Mouse (Mus musculus) embryonic facial prominence, embryonic 15.5 days (tissue): ENCODE data around the gene Ccdc61. TPM values are rescaled to one million over a fixed set of nuclear protein-coding genes. Genes with fewer than 3 reads are reported as not detected.

Source experiments
- ATAC-seq: fragments of 200-750 bp; cut with Nextera tagmentation; 2 replicates; pipeline ENCODE4 v1.8.0; 2017; ENCODE audit warnings: low read depth, moderate TSS enrichment; ENCODE audit not compliant: insufficient number of reproducible peaks, low FRiP score, low TSS enrichment
- H3K27ac ChIP-seq: fragments of 300-500 bp; sonication (generic); replicated peaks from 2 replicates; pipeline ENCODE4 v1.5.1; 2015; ENCODE audit warnings: mild to moderate bottlenecking, inconsistent platforms
- H3K27me3 ChIP-seq: fragments of 300-500 bp; sonication (generic); 2 replicates; pipeline ENCODE4 v1.6.1; 2015; ENCODE audit warnings: inconsistent platforms
- H3K36me3 ChIP-seq: fragments of 300-500 bp; sonication (generic); 2 replicates; pipeline ENCODE4 v1.6.1; 2015; ENCODE audit warnings: mild to moderate bottlenecking, inconsistent platforms
- H3K4me1 ChIP-seq: fragments of 300-500 bp; sonication (generic); 2 replicates; pipeline ENCODE4 v1.6.1; 2015; ENCODE audit warnings: inconsistent platforms
- H3K4me2 ChIP-seq: fragments of 300-500 bp; sonication (generic); replicated peaks from 2 replicates; pipeline ENCODE4 v1.6.1; 2015; ENCODE audit warnings: mild to moderate bottlenecking, inconsistent platforms
- H3K4me3 ChIP-seq: fragments of 300-500 bp; sonication (generic); replicated peaks from 2 replicates; pipeline ENCODE4 v1.5.1; 2015; ENCODE audit warnings: mild to moderate bottlenecking, inconsistent platforms
- H3K9ac ChIP-seq: fragments of 300-500 bp; sonication (generic); 2 replicates; pipeline ENCODE4 v1.6.1; 2015; ENCODE audit warnings: inconsistent platforms
- H3K9me3 ChIP-seq: fragments of 300-500 bp; sonication (generic); replicated peaks from 2 replicates; pipeline ENCODE4 v1.6.1; 2016; ENCODE audit warnings: inconsistent platforms
- WGBS: fragments of 180-500 bp; shearing (Covaris S2); methylation state at CpG from one replicate; pipeline ENCODE4 v1.1.7; 2015; 5-methylcytosine and 5-hydroxymethylcytosine counted together
- polyA plus RNA-seq: library from polyadenylated mRNA; unstranded; fragments of >200 nt; fragmentation: Nextera tagmentation; extraction: Ambion mirVana; gene quantifications from 2 replicates; pipeline ENCODE4 v1.2.1, GENCODE M21; 2015

Gene Ccdc61
- polyA plus RNA-seq, 1 experiment from 2014 or later = 40.3 TPM

GRCm38 (mm10) chr7:18927759-18928158, 17.5 kb upstream of the Ccdc61 start:
- no peak overlapping the region for H3K4me2 ChIP-seq
- peaks cover 51% of the 10 kb centered on the region for H3K27me3 ChIP-seq
- no peak overlapping the region for H3K27ac ChIP-seq
- peaks cover 14% of the 10 kb centered on the region for H3K4me1 ChIP-seq
- no peaks in the 10 kb centered on the region for H3K9me3 ChIP-seq
- H3K36me3 ChIP-seq = no peaks in the 10 kb centered on the region
- H3K4me3 ChIP-seq = no peak overlapping the region
- 32% methylated on average over 3 of the region's 3 CpGs for WGBS
- no peak overlapping the region for H3K9ac ChIP-seq
- no peak for ATAC-seq

GRCm38 (mm10) chr7:18926911-18927310, 16.7 kb upstream of the Ccdc61 start:
- Histone ChIP-seq H3K4me2 (peak overlapping the region; percentile 94; the same call in 1 of the 2 replicates), H3K9ac (no peak overlapping the region), H3K27me3 (peaks cover 54% of the 10 kb centered on the region), H3K4me3 (peak overlapping the region; percentile 47), H3K36me3 (no peaks in the 10 kb centered on the region), H3K4me1 (peaks cover 14% of the 10 kb centered on the region), H3K9me3 (no peaks in the 10 kb centered on the region), H3K27ac (no peak overlapping the region)
- no peak for ATAC-seq
- WGBS = 48% methylated on average over 6 of the region's 6 CpGs

DNA sequence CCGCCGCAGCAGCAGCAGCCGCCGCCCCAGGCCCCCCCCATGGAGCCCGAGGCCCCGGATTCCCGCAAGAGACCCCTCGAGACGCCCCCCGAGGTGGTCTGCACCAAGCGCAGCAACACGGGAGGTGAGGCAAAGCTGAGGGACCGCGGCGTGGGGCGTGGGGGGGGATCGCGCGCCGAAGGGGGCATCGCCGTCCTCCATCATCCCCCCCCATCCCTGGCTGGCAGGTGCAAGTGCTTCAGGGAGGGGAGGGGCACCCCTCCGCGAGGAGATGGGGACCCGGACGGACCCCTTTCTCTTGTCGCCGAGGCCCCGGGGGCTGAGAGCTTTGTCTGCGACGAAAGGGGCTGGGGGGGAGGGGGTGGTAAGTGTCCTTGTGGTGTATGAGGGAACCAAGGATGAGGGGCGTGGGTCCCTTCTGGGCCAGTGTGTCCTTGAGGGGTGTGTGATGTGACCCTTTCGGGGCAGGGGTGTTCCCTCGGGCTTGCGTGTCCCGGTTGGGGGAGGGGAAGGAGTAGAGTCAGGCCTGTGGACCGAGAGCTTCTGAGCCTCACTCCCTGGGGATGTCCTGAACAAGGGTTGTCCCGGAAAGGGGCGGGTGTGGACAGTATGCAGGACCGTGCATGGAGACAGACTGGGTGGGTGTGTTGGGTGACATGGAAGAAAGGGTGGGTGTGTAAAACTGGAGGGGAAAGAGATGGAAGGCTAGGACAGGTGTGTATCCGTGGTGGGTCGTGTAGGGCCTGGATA, 16.0 kb upstream of the Ccdc61 start:
- peaks cover 15% of the 10 kb centered on the region for H3K4me1 ChIP-seq
- ATAC-seq = peak; percentile 41; the same call in 1 of the 2 replicates
- peak overlapping the region; percentile 47 for H3K4me3 ChIP-seq
- peaks cover 54% of the 10 kb centered on the region for H3K27me3 ChIP-seq
- H3K36me3 ChIP-seq = no peaks in the 10 kb centered on the region
- 2% methylated on average over 37 of the region's 42 CpGs for WGBS
- no peak overlapping the region for H3K27ac ChIP-seq
- peak overlapping the region; percentile 39 for H3K9ac ChIP-seq
- no peaks in the 10 kb centered on the region for H3K9me3 ChIP-seq
- peak overlapping the region; percentile 94 for H3K4me2 ChIP-seq

- Histone ChIP-seq H3K9ac (peak within 1 kb of the TSS; percentile 39), H3K27me3 (peaks cover 54% of the 10 kb centered on the region), H3K4me1 (peaks cover 18% of the 10 kb centered on the region), H3K27ac (no peak within 1 kb of the TSS), H3K4me3 (peak within 1 kb of the TSS; percentile 47), H3K4me2 (peak within 1 kb of the TSS; percentile 94), H3K9me3 (no peaks in the 10 kb centered on the region), H3K36me3 (no peaks in the 10 kb centered on the region)
- peak; percentile 82 for ATAC-seq
- WGBS = under 1% methylated on average over 30 of the region's 45 CpGs
These were observed 15.1 kb upstream of the Ccdc61 start, which contains the start of gene Nova2 for GRCm38 (mm10) chr7:18925162-18925938. Gene Nova2 (plus strand): TSS chr7:18925888.

DNA sequence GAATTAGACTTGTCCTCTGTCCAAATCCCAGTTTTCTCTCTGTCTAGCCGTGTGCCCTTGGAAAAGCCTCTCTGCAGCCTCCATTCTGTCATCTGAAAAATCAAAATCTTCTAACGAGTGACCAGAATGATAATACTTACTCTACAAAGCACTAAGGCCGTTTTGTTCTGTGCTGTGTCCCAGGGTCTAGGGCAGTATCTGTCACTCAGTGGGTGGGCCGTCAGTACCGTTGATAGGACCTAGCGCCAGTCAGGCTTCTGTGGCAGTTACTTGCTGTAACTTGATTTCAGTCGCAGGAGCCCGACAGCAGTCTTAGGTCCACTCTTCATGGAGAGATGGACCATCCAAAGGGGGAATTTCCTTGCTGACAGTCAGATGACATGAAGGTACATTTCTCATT, 14.1 kb upstream of the Ccdc61 start:
- H3K4me1 ChIP-seq = peaks cover 18% of the 10 kb centered on the region
- peaks cover 54% of the 10 kb centered on the region for H3K27me3 ChIP-seq
- WGBS = 11% methylated on average over 8 of the region's 8 CpGs
- no peaks in the 10 kb centered on the region for H3K9me3 ChIP-seq
- no peaks in the 10 kb centered on the region for H3K36me3 ChIP-seq
- H3K27ac ChIP-seq = no peak overlapping the region
- no peak for ATAC-seq
- H3K4me2 ChIP-seq = no peak overlapping the region
- H3K9ac ChIP-seq = no peak overlapping the region
- no peak overlapping the region for H3K4me3 ChIP-seq

DNA sequence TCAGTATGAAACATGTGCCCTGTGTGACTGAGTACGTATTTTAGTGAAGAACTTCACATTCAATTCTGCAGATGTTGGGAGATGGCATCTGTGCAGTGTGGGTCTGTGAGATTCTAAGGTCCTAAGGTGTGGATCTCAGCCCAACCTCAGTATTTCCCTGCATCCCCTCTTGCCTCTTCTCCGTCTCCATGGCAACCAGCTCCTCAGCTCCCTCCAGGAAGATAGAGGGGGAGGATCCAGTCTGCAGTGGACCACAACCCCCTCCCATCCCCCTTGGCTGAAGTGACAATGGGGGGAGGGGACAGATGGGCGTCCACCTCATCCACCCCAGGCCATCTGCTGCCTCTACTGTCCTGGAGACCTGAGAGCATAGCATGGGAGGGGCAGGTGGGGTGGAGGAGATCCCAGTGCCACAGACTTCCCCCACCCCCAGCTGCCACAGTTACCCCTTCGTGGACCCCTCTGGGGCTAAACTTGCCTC, 13.5 kb upstream of the Ccdc61 start:
- no peak overlapping the region for H3K9ac ChIP-seq
- no peak overlapping the region for H3K4me2 ChIP-seq
- no peak for ATAC-seq
- 17% methylated on average over 4 of the region's 4 CpGs for WGBS
- H3K4me1 ChIP-seq = peaks cover 18% of the 10 kb centered on the region
- H3K27me3 ChIP-seq = peaks cover 54% of the 10 kb centered on the region
- H3K9me3 ChIP-seq = no peaks in the 10 kb centered on the region
- no peak overlapping the region for H3K4me3 ChIP-seq
- no peaks in the 10 kb centered on the region for H3K36me3 ChIP-seq
- no peak overlapping the region for H3K27ac ChIP-seq

DNA sequence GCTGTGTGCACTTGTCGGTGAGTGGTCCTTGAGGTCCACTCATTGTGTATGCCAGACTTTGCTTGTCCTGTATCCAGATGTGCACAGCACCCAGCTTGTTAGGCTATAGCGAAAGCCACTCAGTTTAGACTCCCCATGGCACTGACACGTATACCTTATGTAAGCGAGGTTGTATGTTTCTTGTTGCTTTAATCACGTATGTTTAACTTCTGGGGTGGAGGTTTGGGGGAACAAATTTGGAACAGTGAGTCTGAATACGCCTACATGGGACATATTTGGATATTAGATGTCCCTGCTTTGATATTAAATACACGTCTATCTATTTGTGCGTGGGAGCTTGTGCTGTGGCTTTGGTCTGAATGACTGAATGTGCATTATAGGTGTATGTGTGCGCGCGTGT, 13.1 kb upstream of the Ccdc61 start:
- 68% methylated on average over 11 of the region's 11 CpGs for WGBS
- Histone ChIP-seq H3K27me3 (peaks cover 54% of the 10 kb centered on the region), H3K9me3 (no peaks in the 10 kb centered on the region), H3K4me2 (no peak overlapping the region), H3K4me3 (no peak overlapping the region), H3K27ac (no peak overlapping the region), H3K4me1 (peaks cover 18% of the 10 kb centered on the region), H3K9ac (no peak overlapping the region), H3K36me3 (no peaks in the 10 kb centered on the region)
- ATAC-seq = no peak

- Histone ChIP-seq H3K27ac (no peak overlapping the region), H3K4me3 (no peak overlapping the region), H3K27me3 (peaks cover 51% of the 10 kb centered on the region), H3K9me3 (no peaks in the 10 kb centered on the region), H3K36me3 (no peaks in the 10 kb centered on the region), H3K9ac (no peak overlapping the region), H3K4me1 (peaks cover 18% of the 10 kb centered on the region), H3K4me2 (no peak overlapping the region)
- 46% methylated on average over 5 of the region's 5 CpGs for WGBS
- ATAC-seq = no peak
These were observed 12.6 kb upstream of the Ccdc61 start for GRCm38 (mm10) chr7:18922807-18923206.

DNA sequence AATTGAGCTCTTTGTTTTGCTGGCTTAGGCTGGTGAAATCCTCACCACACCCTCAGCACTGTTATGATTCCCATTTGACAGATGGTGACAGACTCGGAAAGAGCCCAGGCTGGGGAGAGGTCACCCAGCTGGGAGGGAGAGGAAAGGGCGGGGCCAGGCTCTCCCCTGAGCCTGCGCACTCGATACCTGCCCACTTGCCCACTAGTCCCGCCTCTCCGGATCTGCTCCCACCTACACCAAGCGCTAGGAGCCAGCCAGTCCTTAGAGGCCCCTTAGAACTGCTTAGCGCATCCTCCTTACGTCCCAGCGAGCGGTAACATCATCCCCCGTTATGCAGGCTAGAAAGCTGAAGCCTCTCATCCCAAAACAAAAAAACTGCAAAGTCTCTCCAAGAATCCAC, 10.9 kb upstream of the Ccdc61 start:
- no peak for ATAC-seq
- Histone ChIP-seq H3K36me3 (no peaks in the 10 kb centered on the region), H3K27ac (no peak overlapping the region), H3K4me1 (peaks cover 14% of the 10 kb centered on the region), H3K4me2 (peak overlapping the region; percentile 22; the same call in 1 of the 2 replicates), H3K9ac (no peak overlapping the region), H3K27me3 (peaks cover 33% of the 10 kb centered on the region), H3K4me3 (no peak overlapping the region), H3K9me3 (no peaks in the 10 kb centered on the region)
- 1% methylated on average over 12 of the region's 12 CpGs for WGBS

GRCm38 (mm10) chr7:18917931-18918330, 7.7 kb upstream of the Ccdc61 start:
- ATAC-seq = no peak
- WGBS = 57% methylated on average over 3 of the region's 3 CpGs

GRCm38 (mm10) chr7:18916254-18916653, 6.0 kb upstream of the Ccdc61 start:
- Histone ChIP-seq H3K36me3 (no peaks in the 10 kb centered on the region), H3K4me1 (peaks cover 4% of the 10 kb centered on the region; the same call in 1 of the 2 replicates), H3K4me2 (no peak overlapping the region), H3K4me3 (no peak overlapping the region), H3K27ac (no peak overlapping the region), H3K27me3 (no peaks in the 10 kb centered on the region; the same call in 1 of the 2 replicates), H3K9me3 (no peaks in the 10 kb centered on the region), H3K9ac (no peak overlapping the region)
- ATAC-seq = no peak
- WGBS = 71% methylated on average over 4 of the region's 4 CpGs

More at GRCm38 (mm10) chr7:18917931-18918330, 7.7 kb upstream of the Ccdc61 start:
- H3K27ac ChIP-seq = no peak overlapping the region
- H3K36me3 ChIP-seq = no peaks in the 10 kb centered on the region
- no peak overlapping the region for H3K4me3 ChIP-seq
- peaks cover 4% of the 10 kb centered on the region; the same call in 1 of the 2 replicates for H3K4me1 ChIP-seq
- H3K9ac ChIP-seq = no peak overlapping the region
- no peaks in the 10 kb centered on the region for H3K9me3 ChIP-seq
- H3K4me2 ChIP-seq = no peak overlapping the region
- H3K27me3 ChIP-seq = peaks cover 5% of the 10 kb centered on the region
